In genomic region chr19:35302723-35303270, GRCm38 (mm10) we compare ENCODE assay signal across 19 mouse cellular contexts.
"Had no signal": no experiment of that assay in that cellular context is flagged by ENCODE, and none has a peak within 500 bp of the region (broad histone marks: within the 10 kb centered on the region; RNA-seq: fewer than 3 reads in every experiment).

No protein-coding gene starts in this region.

- H3K36me3 ChIP-seq: kidney, embryonic 15.5 days; limb, embryonic 12.5 days; limb, embryonic 15.5 days; midbrain, embryonic 13.5 days; neural tube, embryonic 13.5 days had no signal

- DNase-seq: kidney, adult 8-10 months; kidney, postnatal 10 days; kidney, postnatal 36 days; layer of hippocampus, postnatal 36 days; left cerebral cortex, postnatal 4 days; liver, postnatal 0 days; lung, embryonic 14.5 days; retina, postnatal 1 day; thymus, adult 2 months; thymus, postnatal 14 days; thymus, postnatal 4 days had no signal

- H3K9me3 ChIP-seq: kidney, embryonic 15.5 days; limb, embryonic 12.5 days; limb, embryonic 15.5 days; midbrain, embryonic 13.5 days; neural tube, embryonic 13.5 days had no signal

- H3K27ac ChIP-seq: kidney, embryonic 15.5 days; limb, embryonic 12.5 days; limb, embryonic 15.5 days; liver, embryonic 14.5 days; macrophage; midbrain, embryonic 13.5 days; neural tube, embryonic 13.5 days had no signal

- H3K4me3 ChIP-seq: kidney, embryonic 15.5 days; limb, embryonic 12.5 days; limb, embryonic 15.5 days; midbrain, embryonic 13.5 days; myocyte; neural tube, embryonic 13.5 days had no signal

- H3K27me3 ChIP-seq: kidney, embryonic 15.5 days; limb, embryonic 12.5 days; limb, embryonic 15.5 days; midbrain, embryonic 13.5 days; neural tube, embryonic 13.5 days had no signal

- H3K4me1 ChIP-seq: kidney, embryonic 15.5 days; limb, embryonic 12.5 days; limb, embryonic 15.5 days; midbrain, embryonic 13.5 days; neural tube, embryonic 13.5 days had no signal
